Mouse (Mus musculus): ENCODE data around the gene Adtrp. TPM values are rescaled to one million over a fixed set of nuclear protein-coding genes. Genes with fewer than 3 reads are reported as not detected.

Gene Adtrp
- polyA plus RNA-seq, 1 experiment from 2014 or later, result 0.68 TPM

DNA sequence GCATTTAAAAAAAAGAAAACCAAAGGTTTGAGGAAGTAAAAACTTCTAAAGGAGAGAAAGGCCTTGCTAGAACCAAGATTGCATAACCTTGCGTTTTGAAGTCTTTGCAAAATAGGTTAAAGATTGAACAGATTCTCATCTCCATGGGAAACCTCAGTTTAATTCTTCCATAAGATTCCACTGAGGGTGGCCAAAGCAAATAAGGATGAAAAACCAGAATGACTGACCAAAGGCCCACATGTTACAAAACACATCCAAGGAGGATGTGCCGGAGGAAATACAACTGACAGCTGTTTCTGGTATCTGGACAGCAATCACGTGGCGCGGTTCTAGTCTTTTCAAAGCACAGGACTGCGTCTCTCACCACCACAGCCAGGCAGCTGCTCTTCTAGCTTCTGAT lies 18.1 kb upstream of the Adtrp start:
- no peaks in the 10 kb centered on the region for H3K27me3 ChIP-seq
- no peak overlapping the region for H3K4me3 ChIP-seq
- no peaks in the 10 kb centered on the region for H3K4me1 ChIP-seq
- H3K27ac ChIP-seq, result no peak overlapping the region
- WGBS, result 78% methylated on average over 6 of the region's 6 CpGs
- no peak for ATAC-seq (ENCODE audit: insufficient number of reproducible peaks, insufficient read depth, low FRiP score, low TSS enrichment)
- no peak overlapping the region for H3K4me2 ChIP-seq (replicated peaks)
- H3K9ac ChIP-seq, result no peak overlapping the region
- H3K36me3 ChIP-seq, result no peaks in the 10 kb centered on the region
- H3K9me3 ChIP-seq, result no peaks in the 10 kb centered on the region

GRCm38 (mm10) chr13:41865071-41865470 lies 17.6 kb upstream of the Adtrp start:
- no peak for ATAC-seq (ENCODE audit: insufficient number of reproducible peaks, insufficient read depth, low FRiP score, low TSS enrichment)
- Histone ChIP-seq H3K4me2 (replicated peaks) (no peak overlapping the region), H3K4me3 (no peak overlapping the region), H3K4me1 (no peaks in the 10 kb centered on the region), H3K9me3 (no peaks in the 10 kb centered on the region), H3K27me3 (no peaks in the 10 kb centered on the region), H3K27ac (no peak overlapping the region), H3K36me3 (no peaks in the 10 kb centered on the region), H3K9ac (no peak overlapping the region)
- WGBS, result 59% methylated on average over 5 of the region's 5 CpGs

GRCm38 (mm10) chr13:41860603-41861405 lies 13.3 kb upstream of the Adtrp start:
- no peak for ATAC-seq (ENCODE audit: insufficient number of reproducible peaks, insufficient read depth, low FRiP score, low TSS enrichment)
- Histone ChIP-seq H3K4me1 (no peaks in the 10 kb centered on the region), H3K27ac (no peak overlapping the region), H3K9ac (no peak overlapping the region), H3K36me3 (no peaks in the 10 kb centered on the region), H3K9me3 (no peaks in the 10 kb centered on the region), H3K4me3 (no peak overlapping the region), H3K4me2 (replicated peaks) (no peak overlapping the region), H3K27me3 (no peaks in the 10 kb centered on the region)
- 80% methylated on average over 15 of the region's 15 CpGs for WGBS

DNA sequence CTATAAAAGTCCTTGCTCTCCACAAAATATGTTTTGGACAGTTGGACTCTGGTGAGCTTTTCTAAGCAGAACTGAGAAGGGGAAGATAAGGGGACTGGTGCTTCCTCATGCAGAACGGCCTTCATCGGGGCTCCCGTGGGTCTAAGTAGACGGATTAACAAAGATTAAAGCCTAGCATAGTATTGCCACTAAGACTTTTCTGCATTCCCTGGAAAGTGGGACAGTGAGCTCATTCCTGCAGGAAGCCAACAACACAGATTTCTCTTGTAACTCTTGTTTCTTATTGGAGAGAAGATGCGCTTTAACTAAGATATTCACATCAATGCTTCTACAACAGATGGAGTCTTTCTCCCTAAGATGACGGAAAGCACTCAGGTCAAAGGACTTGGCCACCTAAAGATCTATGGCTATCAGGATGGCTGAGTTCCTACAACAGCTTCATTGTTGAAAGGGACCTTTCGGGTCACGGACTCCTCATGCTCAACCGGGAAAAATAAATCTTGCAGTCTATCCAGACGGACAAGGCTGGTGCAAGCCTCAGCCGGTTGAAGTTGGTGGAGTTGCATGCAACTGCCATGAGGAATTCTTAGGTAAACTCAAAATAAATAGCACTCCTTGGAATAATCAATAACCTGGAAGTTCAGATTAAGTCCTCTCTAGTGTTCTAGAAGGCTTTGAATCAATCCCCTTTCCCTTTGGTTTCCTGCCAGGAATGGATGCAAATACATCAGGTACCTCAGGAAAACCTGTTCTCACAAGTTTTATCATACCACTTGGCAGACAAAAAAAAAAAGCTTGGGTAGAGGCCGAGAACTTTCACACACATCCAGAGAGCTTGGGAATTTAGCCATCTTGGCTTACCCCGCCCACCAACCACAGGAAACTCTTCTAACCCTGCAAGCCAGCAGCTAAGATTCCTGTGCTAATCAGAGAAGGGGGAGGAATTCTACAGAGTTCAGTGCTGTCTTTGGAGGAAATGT lies 8.0 kb upstream of the Adtrp start:
- Histone ChIP-seq H3K4me3 (no peak overlapping the region), H3K4me1 (peaks cover 4% of the 10 kb centered on the region; the same call in 1 of the 2 replicates), H3K27me3 (no peaks in the 10 kb centered on the region), H3K27ac (no peak overlapping the region), H3K9ac (no peak overlapping the region), H3K4me2 (replicated peaks) (no peak overlapping the region), H3K9me3 (no peaks in the 10 kb centered on the region), H3K36me3 (no peaks in the 10 kb centered on the region)
- WGBS, result 72% methylated on average over 13 of the region's 13 CpGs
- no peak for ATAC-seq (ENCODE audit: insufficient number of reproducible peaks, insufficient read depth, low FRiP score, low TSS enrichment)

DNA sequence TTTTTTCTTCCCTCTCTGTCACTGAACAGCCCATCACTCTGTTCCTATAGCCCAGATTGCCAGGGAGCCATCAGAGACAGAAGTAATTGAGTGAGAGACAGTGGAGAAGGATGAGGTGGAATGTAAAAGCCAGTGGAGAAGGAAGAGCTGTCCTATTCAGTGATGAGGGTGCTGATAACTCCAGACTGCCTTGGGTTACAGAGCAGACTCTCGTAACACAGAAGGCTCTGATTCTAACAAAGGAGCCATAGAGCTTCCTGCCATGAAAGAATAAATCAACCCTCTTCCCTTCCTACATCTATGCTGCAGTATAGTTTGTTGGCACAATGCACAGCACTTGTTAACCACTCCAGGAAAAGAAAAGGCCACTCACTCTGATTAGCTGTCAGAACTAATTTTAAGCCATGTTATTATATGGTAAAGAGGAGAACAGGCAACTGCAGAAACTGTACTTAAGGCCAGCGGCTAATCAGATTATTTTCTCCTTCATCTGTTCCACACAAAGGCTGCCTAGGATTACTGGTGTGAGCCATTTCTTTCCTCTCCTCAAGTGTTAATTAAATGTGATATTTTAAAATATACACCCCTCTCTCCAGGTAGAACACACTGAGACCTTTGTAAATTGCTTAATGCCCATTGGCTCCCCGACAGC lies 3.4 kb upstream of the Adtrp start:
- H3K9me3 ChIP-seq, result no peaks in the 10 kb centered on the region
- no peak overlapping the region for H3K4me3 ChIP-seq
- peak; percentile 47; the same call in 1 of the 2 replicates for ATAC-seq (ENCODE audit: insufficient number of reproducible peaks, insufficient read depth, low FRiP score, low TSS enrichment)
- 37% methylated on average over 3 of the region's 3 CpGs for WGBS
- H3K27ac ChIP-seq, result no peak overlapping the region
- peaks cover 10% of the 10 kb centered on the region; the same call in 1 of the 2 replicates for H3K4me1 ChIP-seq
- H3K27me3 ChIP-seq, result no peaks in the 10 kb centered on the region
- H3K4me2 ChIP-seq (replicated peaks), result no peak overlapping the region
- H3K36me3 ChIP-seq, result no peaks in the 10 kb centered on the region
- H3K9ac ChIP-seq, result no peak overlapping the region

DNA sequence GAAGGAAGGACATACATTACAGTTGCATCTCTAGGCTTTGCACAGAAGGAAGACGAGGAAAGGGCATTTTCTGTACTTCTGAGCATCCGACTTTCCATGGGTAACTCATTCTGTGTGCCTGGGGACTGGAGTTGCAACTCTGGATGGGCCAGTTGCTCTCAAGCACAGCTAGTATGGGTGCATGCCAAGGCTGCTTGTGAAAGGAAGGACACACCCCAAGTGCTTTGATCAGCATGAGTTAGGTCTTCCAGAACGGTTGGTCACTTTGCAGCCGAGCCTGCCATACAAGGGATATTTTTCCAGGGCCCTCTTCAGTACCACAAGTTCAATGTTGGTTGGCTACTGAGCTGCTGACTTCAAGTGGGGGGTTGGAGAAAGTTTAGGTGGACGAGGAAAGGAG lies 968 bp downstream of the Adtrp start:
- Histone ChIP-seq H3K27ac (no peak overlapping the region), H3K9ac (no peak overlapping the region), H3K27me3 (no peaks in the 10 kb centered on the region), H3K36me3 (no peaks in the 10 kb centered on the region), H3K4me1 (peaks cover 10% of the 10 kb centered on the region; the same call in 1 of the 2 replicates), H3K9me3 (no peaks in the 10 kb centered on the region), H3K4me3 (no peak overlapping the region), H3K4me2 (replicated peaks) (no peak overlapping the region)
- 75% methylated on average over 5 of the region's 5 CpGs for WGBS
- ATAC-seq (ENCODE audit: insufficient number of reproducible peaks, insufficient read depth, low FRiP score, low TSS enrichment), result no peak

DNA sequence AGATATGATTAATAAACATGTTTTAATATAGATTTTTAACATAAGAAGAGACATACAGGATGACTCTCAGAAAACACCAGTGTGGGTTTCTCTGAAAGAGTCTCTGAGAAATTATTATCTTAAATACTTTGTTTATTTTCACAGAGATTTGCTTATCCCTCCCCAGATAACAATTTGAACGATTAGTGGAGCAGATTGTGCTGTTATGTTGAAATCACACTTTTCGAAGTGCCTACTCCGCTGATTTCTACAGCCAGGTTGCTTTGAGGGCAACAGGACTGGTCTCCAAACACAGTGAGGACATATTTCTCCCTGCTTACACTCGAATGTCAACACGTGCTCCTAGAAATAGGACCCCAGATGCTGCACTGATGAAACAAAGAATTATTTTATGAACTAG lies 2.5 kb downstream of the Adtrp start:
- Histone ChIP-seq H3K36me3 (no peaks in the 10 kb centered on the region), H3K27me3 (no peaks in the 10 kb centered on the region), H3K4me2 (replicated peaks) (no peak overlapping the region), H3K27ac (no peak overlapping the region), H3K4me1 (0 out of 2 replicates have a peak, but pooled peaks cover 6% of the 10 kb centered on the region), H3K4me3 (no peak overlapping the region), H3K9ac (no peak overlapping the region), H3K9me3 (no peaks in the 10 kb centered on the region)
- WGBS, result 87% methylated on average over 5 of the region's 5 CpGs
- ATAC-seq (ENCODE audit: insufficient number of reproducible peaks, insufficient read depth, low FRiP score, low TSS enrichment), result no peak

GRCm38 (mm10) chr13:41844071-41844470 lies 3.4 kb downstream of the Adtrp start:
- H3K4me1 ChIP-seq, result 0 out of 2 replicates have a peak, but pooled peaks cover 6% of the 10 kb centered on the region
- H3K4me3 ChIP-seq, result no peak overlapping the region
- no peaks in the 10 kb centered on the region for H3K9me3 ChIP-seq
- no peak overlapping the region for H3K4me2 ChIP-seq (replicated peaks)
- no peaks in the 10 kb centered on the region for H3K27me3 ChIP-seq
- WGBS, result 77% methylated on average over 4 of the region's 4 CpGs
- H3K36me3 ChIP-seq, result no peaks in the 10 kb centered on the region
- no peak for ATAC-seq (ENCODE audit: insufficient number of reproducible peaks, insufficient read depth, low FRiP score, low TSS enrichment)
- no peak overlapping the region for H3K27ac ChIP-seq
- no peak overlapping the region for H3K9ac ChIP-seq

GRCm38 (mm10) chr13:41833614-41834139 lies 13.8 kb downstream of the Adtrp start:
- H3K4me2 ChIP-seq (replicated peaks), result no peak overlapping the region
- no peak overlapping the region for H3K27ac ChIP-seq
- no peak overlapping the region for H3K4me3 ChIP-seq
- H3K27me3 ChIP-seq, result no peaks in the 10 kb centered on the region
- no peaks in the 10 kb centered on the region for H3K36me3 ChIP-seq
- 89% methylated on average over 8 of the region's 8 CpGs for WGBS
- H3K9ac ChIP-seq, result no peak overlapping the region
- ATAC-seq (ENCODE audit: insufficient number of reproducible peaks, insufficient read depth, low FRiP score, low TSS enrichment), result no peak
- H3K4me1 ChIP-seq, result no peaks in the 10 kb centered on the region
- H3K9me3 ChIP-seq, result no peaks in the 10 kb centered on the region

- H3K36me3 ChIP-seq, result no peaks in the 10 kb centered on the region
- 85% methylated on average over 8 of the region's 8 CpGs for WGBS
- H3K4me2 ChIP-seq (replicated peaks), result no peak overlapping the region
- no peak for ATAC-seq (ENCODE audit: insufficient number of reproducible peaks, insufficient read depth, low FRiP score, low TSS enrichment)
- H3K4me1 ChIP-seq, result no peaks in the 10 kb centered on the region
- H3K27ac ChIP-seq, result no peak overlapping the region
- no peak overlapping the region for H3K9ac ChIP-seq
- no peaks in the 10 kb centered on the region for H3K27me3 ChIP-seq
- H3K9me3 ChIP-seq, result no peaks in the 10 kb centered on the region
- H3K4me3 ChIP-seq, result no peak overlapping the region
These were observed 19.2 kb downstream of the Adtrp start for GRCm38 (mm10) chr13:41828296-41828754.

- no peaks in the 10 kb centered on the region for H3K9me3 ChIP-seq
- no peak overlapping the region for H3K9ac ChIP-seq
- no peaks in the 10 kb centered on the region for H3K27me3 ChIP-seq
- H3K4me3 ChIP-seq, result no peak overlapping the region
- H3K27ac ChIP-seq, result no peak overlapping the region
- 88% methylated on average over 5 of the region's 5 CpGs for WGBS
- ATAC-seq (ENCODE audit: insufficient number of reproducible peaks, insufficient read depth, low FRiP score, low TSS enrichment), result no peak
- no peaks in the 10 kb centered on the region for H3K36me3 ChIP-seq
- no peaks in the 10 kb centered on the region for H3K4me1 ChIP-seq
- no peak overlapping the region for H3K4me2 ChIP-seq (replicated peaks)
These were observed 19.9 kb downstream of the Adtrp start for GRCm38 (mm10) chr13:41827581-41827980.

Data from embryonic facial prominence, embryonic 12.5 days (tissue).